Mouse (Mus musculus) telencephalon, adult 2 months (tissue): ENCODE data around the gene Nbas.

ENCODE experiments used
- DNase-seq: peaks from one replicate; pipeline ENCODE4 v3.0.0-alpha.2; 2011; ENCODE audit warnings: low read depth, low spot score

Nbas gene

DNA sequence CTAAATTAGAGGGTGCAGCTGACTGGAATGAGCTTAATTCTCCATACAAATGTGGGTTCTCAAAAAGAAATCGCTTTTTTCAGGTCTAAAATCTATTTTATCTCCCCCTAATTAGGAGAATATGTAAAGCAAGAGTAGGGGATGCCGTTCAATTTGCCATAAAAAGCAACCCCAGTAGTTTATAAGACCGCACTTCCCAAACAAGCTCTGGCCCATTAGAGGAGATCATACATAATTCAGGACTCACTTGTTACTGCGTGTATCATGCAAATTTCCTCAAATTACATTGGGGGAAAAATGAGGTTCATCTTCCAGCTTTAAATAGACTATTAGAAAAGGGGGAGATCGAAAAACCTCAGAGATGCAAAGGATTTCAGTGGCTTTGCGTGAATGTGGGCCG lies 346.7 kb downstream of the Nbas start:
- no peak for DNase-seq

DNA sequence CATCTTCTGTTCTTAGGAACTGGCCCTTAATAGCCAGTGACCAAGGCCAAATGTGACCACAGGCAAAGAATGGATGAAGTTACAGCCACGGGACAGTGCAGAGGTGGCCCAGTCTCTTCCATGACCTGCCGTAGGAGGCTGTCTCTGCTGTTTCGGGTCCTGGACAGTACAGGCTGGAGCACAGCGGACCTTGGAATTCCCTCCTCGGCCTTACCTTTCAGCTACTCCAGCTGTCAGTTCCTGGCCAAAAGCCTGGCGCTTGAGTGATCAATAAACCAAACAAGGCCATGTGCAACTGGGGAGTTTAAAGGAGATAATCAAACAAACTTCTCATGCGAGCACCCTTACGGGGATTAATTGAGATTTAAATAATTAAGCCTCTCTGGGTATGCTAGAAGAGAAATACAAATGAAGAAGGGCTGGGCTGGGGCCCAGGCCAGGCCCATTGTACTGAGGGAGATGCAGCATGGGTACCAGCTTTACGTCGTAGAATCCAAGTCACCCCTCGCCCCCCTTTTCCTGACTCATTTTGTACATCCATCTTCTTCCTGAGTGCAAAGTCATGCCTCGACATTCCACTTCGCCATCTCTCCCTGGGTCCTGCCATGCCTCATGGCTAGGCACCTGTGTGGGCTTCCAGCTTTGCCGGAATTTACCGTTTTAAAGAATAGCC lies 353.4 kb downstream of the Nbas start:
- DNase-seq: no peak

DNA sequence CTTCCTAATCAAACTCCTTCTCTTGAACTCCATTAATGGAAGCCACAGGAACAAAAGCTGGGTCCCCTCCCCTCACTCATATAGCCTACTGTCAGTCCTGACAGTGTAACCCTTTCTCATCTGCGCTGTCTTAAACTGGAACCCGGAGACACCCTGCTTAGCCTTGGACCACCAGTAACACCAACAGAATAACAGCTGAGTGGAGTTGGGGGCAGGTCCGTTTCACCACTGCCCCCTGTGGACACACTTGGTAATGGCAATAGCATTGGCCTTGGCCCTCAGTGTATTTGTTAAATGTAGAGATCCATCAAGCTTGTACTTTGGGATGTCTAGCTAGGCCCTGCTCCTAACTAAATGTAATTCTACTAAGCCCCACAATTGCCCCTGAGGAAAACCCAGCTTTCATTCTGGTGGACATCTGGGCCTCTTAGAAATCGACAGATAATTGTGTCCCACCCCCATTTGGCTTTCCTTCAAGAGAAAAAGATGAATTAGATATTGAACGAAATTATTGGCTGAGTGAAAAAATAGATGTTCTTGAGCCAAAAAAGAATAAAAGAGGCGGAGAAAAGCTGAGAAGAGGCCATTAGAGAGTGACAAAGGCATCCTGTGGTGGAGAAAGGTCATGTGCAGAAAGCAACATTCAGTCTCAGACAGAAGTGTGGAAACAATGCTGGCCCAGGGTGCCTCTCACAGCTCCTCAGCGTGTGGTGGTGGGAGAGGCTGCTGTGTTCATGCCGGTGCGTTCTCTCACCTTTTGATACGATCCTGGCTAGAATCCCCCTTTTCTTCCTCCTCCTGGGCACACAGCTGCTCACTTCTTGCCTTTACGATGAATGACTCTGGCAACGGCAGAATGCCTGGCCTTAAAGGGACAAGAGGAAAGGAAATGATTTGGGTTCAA lies 358.1 kb downstream of the Nbas start:
- DNase-seq: no peak
